Mouse (Mus musculus) lung, adult 2 months (tissue): Measurements from ENCODE around the gene Glcci1. TPM values are rescaled to one million over a fixed set of nuclear protein-coding genes. Genes with fewer than 3 reads are reported as not detected.

ENCODE experiments used
- DNase-seq: peaks from one replicate; pipeline ENCODE4 v3.0.0; 2022
- H3K4me1 ChIP-seq: fragments of 200-500 bp; 2 replicates; pipeline ENCODE4 v1.6.1; 2011; ENCODE audit warnings: low read length; ENCODE audit not compliant: control insufficient read depth, insufficient read depth
- H3K4me3 ChIP-seq: fragments of 200-500 bp; replicated peaks from 2 replicates; pipeline ENCODE3; 2011; ENCODE audit warnings: low read depth, mild to moderate bottlenecking, control low read depth, low read length; ENCODE audit errors: extremely low read depth
- CTCF ChIP-seq: fragments of 200-500 bp; IDR thresholded peaks from 2 replicates; pipeline ENCODE4 v1.5.1; 2011; ENCODE audit warnings: mild to moderate bottlenecking, low read length, control low read depth; ENCODE audit not compliant: insufficient read depth
- POLR2A ChIP-seq: fragments of 200-500 bp; IDR thresholded peaks from 2 replicates; pipeline ENCODE4 v1.6.1; 2011; ENCODE audit warnings: low read depth, mild to moderate bottlenecking, control low read depth, low read length, borderline replicate concordance; ENCODE audit errors: extremely low read depth
- WGBS: fragments of 180-500 bp; shearing (Covaris S2); methylation state at CpG from one replicate; pipeline ENCODE4 v1.1.7; 2018; 5-methylcytosine and 5-hydroxymethylcytosine counted together
- polyA plus RNA-seq: library from polyadenylated mRNA; depleted of rRNA; stranded (reverse); fragments of >200 nt; gene quantifications from 2 replicates; pipeline ENCODE4 v1.2.3, GENCODE M21; 2012; rRNA removed

Glcci1 gene
- 6.6 and 13.0 TPM in 2 replicates for polyA plus RNA-seq

DNA sequence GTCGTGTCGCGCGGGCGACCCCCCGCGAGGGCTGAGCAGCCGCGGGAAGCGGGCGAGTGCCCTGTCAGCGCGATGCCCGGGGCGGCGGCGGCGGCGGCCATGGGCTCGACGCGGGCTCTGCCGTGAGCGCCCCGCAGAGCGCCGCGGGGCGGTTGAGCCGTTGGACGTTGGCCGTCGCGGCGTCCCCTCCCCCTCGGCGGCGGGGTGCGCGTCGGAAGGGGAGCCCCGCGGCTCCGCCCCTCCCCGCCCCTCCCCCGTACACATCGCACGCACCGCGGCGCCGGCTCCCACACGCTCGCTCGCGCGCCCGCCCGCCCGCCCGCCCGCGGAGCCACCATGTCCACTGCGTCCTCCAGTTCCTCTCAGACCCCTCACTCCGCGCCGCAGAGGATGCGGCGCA is at the start of gene Glcci1:
TSS of gene Glcci1 (plus strand) at position 50 of the 400 bp plus-strand sequence.
- DNase-seq: peak; percentile 67
- Histone ChIP-seq H3K4me3 (peak within 1 kb of the TSS; percentile 85), H3K4me1 (peaks cover 10% of the 10 kb centered on the region)
- TF ChIP-seq POLR2A: no peak
- no peak for TF ChIP-seq CTCF
- WGBS: under 1% methylated on average over 61 of the region's 69 CpGs

DNA sequence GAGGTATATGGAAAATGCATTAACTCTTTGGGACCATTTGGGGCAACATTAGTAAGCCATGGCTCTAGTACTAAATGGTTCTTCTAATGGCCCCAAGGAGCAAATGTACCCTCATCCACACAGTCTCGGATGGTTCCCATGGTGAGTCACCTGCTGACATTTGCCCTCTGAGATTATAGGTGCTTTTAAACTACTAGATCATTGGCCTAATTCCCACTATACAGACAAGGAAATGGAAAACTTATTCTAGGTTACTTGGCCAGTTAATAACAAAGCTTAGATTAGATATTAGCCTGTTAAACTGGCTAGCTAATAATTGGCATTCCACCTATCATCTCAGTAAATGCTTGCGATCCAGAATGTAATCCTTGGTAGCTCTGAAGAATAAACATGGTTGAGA is 47.0 kb upstream of the Glcci1 start:
- no peak for DNase-seq
- 70% methylated on average over 2 of the region's 2 CpGs for WGBS
- TF ChIP-seq POLR2A: no peak
- no peak for TF ChIP-seq CTCF
- H3K4me1 ChIP-seq: peaks cover 2% of the 10 kb centered on the region; the same call in 1 of the 2 replicates
- no peak overlapping the region for H3K4me3 ChIP-seq

DNA sequence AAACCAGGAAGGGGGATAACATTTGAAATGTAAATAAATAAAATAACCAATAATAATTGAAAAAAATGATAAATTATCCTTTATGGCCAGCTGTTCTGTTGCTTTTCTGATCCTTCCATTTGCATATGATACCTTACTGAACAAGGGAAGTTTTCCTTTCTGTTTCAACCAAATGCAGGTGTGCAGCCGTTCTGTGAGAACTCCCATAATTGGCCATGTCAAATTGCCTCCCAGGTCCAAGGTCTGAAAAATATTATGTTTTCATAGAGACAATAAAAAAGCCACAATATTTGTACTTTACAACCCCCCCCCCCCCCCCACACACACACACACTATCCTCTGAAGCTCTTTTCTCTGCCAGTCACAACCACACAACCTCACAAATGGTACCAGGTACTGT is 44.0 kb upstream of the Glcci1 start:
- WGBS: 81% methylated on average over 1 of the region's 1 CpGs
- Histone ChIP-seq H3K4me1 (peaks cover 10% of the 10 kb centered on the region), H3K4me3 (no peak overlapping the region)
- DNase-seq: no peak
- TF ChIP-seq CTCF: no peak

DNA sequence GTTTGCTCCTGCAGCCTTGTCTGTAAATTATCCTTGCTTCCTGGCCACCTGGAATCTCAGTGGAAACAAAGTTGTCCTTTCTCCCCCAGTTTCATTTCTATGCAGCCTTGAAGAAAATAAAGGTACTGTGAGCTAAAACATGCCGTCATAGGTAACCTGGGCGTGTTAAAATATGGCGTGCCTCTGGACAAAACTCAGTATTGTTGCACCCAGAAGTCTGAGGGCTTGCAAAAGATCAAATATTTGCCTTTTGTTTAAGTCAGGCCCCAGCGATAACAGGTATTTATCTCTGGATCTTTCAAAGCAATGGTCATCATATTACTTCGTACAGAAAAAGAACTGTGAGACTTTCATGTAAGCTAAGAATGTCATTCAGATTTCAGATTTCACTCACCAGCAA is 43.4 kb upstream of the Glcci1 start:
- H3K4me3 ChIP-seq: no peak overlapping the region
- 69% methylated on average over 5 of the region's 5 CpGs for WGBS
- no peak for DNase-seq
- TF ChIP-seq CTCF: no peak
- no peak for TF ChIP-seq POLR2A
- H3K4me1 ChIP-seq: peaks cover 10% of the 10 kb centered on the region

DNA sequence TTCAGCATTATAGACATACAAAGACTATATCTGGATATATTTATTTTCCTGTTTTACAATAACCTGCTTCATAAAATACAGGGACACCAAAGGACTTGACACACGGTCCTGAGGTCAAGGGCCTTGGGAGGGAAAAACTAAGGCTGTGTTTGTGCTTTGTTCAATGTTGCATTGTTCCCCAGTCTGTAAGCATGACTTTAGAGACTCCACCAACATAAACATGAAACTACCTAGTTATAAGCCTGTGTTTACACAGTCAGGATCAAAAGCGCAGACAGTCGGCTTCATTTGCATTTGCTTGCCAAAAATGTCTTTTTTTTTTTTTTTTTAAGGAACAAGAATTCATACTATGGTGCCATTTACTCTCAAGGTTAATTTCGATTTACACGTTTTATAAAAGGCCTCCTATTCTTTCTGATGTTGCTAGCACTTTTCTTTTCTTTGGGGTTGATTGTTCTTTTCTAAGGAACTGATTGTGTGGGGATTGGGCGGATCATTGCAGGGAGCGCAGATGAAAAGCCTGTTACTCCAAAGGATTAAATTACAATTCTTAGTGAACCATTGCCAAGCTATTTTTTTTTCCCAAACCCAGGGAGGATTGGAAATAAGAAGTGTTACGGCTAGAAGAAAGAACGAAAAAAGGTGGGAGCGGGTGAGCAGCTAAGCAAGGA is 41.6 kb upstream of the Glcci1 start:
- 52% methylated on average over 10 of the region's 10 CpGs for WGBS
- DNase-seq: no peak
- H3K4me1 ChIP-seq: peaks cover 14% of the 10 kb centered on the region
- H3K4me3 ChIP-seq: no peak overlapping the region
- TF ChIP-seq POLR2A (no peak), CTCF (no peak)

DNA sequence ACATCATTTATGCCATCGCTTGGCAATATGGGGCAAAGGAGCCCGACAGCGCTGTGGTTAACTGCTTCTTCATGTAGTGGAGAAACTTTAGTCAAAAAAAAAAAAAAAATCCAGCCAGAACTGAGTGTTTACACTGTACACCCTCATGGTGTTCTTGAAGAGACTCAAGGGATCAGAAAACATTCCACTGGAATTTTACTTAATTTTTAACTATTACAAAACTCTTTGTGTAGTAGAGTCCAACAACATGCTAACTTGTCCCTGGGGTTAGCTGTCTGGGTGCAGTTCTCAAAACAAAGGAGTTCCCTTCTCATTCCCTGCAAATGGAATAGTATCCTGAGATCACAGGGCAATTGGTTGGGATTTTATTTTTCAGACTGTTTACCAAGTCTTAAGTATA is 39.5 kb upstream of the Glcci1 start:
- WGBS: 67% methylated on average over 3 of the region's 3 CpGs
- no peak for DNase-seq
- no peak overlapping the region for H3K4me3 ChIP-seq
- TF ChIP-seq POLR2A (no peak), CTCF (no peak)
- peaks cover 20% of the 10 kb centered on the region for H3K4me1 ChIP-seq

DNA sequence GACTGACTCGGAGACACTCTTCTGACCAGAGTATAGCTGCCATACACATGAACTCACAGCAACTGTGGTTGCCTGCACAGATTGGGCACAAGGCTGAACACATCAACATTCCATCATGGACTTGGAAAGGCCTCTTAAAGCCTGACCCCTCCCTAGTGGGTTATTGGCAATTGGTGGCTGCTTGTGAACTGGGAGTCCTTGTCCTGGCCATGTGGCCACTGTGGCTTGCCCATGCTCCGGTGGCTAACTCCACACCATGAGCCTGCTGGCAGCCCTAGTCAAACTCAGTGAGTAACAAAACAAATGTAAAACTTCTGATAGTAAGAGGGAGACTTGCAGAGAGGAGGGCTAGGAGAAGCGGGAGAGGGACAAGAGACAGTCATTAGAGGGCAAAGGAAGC is 37.3 kb upstream of the Glcci1 start:
- 76% methylated on average over 3 of the region's 3 CpGs for WGBS
- Histone ChIP-seq H3K4me3 (no peak overlapping the region), H3K4me1 (peaks cover 20% of the 10 kb centered on the region)
- TF ChIP-seq POLR2A: no peak
- TF ChIP-seq CTCF: no peak
- no peak for DNase-seq

DNA sequence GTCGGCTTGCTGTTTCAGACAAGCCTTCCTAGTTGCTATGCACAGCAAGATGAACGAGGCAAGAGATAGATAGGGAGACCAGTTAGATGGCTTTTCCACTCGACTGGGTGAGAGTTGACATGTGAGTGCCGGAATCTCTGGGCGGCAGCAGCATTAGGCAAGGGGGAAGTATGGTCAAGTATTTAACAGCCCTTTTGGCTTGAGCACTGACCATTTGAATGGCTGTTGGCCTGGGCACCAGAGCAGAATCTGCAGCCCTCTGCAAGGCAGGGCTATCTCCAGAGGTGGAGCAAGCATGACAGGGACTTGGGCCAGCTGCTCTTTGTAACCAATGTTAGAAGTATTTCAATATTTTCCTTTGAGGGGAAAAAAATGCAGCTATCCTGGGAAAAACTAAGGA is 36.5 kb upstream of the Glcci1 start:
- TF ChIP-seq POLR2A (no peak), CTCF (no peak)
- Histone ChIP-seq H3K4me3 (no peak overlapping the region), H3K4me1 (peaks cover 15% of the 10 kb centered on the region)
- peak; percentile 34 for DNase-seq
- 25% methylated on average over 5 of the region's 5 CpGs for WGBS

DNA sequence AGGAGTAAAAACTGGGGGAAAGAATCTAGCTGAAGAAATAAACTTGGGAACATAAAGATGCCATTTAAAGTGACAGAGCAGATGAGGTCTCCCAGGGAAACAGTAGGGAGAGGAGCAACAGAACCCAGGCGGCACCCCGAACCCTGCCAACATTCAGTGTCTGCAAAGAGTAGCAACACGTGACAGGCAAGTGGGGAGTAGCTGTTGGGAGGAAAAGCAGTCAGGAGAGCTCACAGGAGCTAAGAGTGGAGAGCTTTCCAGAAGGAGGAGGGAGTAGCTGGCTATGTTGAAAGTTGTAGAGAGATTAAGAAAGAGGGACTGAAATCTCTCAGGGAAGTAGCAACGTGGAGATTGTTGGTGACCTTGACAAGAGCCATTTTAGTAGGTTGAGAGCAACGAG is 35.9 kb upstream of the Glcci1 start:
- Histone ChIP-seq H3K4me3 (no peak overlapping the region), H3K4me1 (peaks cover 15% of the 10 kb centered on the region)
- peak; percentile 33 for DNase-seq
- TF ChIP-seq CTCF (no peak), POLR2A (no peak)
- WGBS: 32% methylated on average over 5 of the region's 5 CpGs

DNA sequence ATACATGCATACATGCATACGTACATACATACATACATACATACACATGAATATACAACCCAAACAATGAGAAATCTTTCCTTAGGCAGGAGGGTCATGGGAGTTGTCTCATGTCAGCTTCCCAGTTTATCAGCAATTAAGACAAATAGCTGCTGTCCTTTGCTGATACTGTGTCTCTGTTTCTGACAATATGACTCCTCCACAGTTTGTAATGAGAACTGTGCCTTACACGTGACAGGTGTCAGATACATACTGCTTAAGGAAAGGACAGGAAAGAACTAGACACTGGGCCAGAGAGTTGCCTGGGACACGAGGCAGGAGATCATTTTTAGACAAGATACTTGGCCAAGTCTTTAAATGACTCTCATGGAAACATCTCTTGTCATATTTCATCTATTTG is 35.1 kb upstream of the Glcci1 start:
- TF ChIP-seq CTCF (no peak), POLR2A (no peak)
- Histone ChIP-seq H3K4me1 (peaks cover 14% of the 10 kb centered on the region), H3K4me3 (no peak overlapping the region)
- WGBS: 64% methylated on average over 3 of the region's 3 CpGs
- DNase-seq: no peak
